Mouse (Mus musculus) liver, postnatal 0 days (tissue): ENCODE results near the gene Nckap1.

Experiments used
- CTCF ChIP-seq: sonication (generic); IDR thresholded peaks from 2 replicates; pipeline ENCODE4 v1.5.1; 2016; ENCODE audit warnings: antibody characterized with exemption, low read depth
- EP300 ChIP-seq: IDR thresholded peaks from 2 replicates; pipeline ENCODE4 v1.6.1; 2016; ENCODE audit warnings: antibody characterized with exemption, low read depth, mild to moderate bottlenecking

DNA sequence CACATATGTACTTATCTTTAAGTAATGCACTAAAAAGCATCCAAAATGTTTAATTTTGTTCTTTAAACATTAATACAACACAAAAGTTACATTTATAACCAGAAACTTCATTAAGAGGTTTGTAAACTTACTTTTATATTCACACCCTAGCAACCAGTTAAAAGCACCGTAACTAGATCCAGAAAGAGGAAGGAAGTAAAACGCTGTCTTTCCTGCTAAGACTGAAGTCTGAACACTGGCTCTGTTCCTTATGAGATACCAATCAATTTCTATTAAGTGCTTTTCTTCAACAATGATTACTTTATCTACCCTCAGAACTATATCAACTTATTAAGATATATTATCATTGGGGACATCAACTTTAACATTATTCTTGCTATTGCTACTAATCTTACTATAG, 44.6 kb downstream of the Nckap1 start:
- TF ChIP-seq CTCF (no peak), EP300 (no peak)
